15 mouse cellular contexts compared by ENCODE assay signal in genomic region chr15:12008894-12009293, GRCm38 (mm10).
"Had no signal": no experiment of that assay in that cellular context is flagged by ENCODE, and none has a peak within 500 bp of the region (broad histone marks: within the 10 kb centered on the region; RNA-seq: fewer than 3 reads in every experiment).

No protein-coding gene starts in this region.

- H3K4me1 ChIP-seq: liver, embryonic 15.5 days; midbrain, embryonic 12.5 days had no signal

- H3K9ac ChIP-seq: liver, embryonic 15.5 days; lung, embryonic 14.5 days; midbrain, embryonic 12.5 days; neural tube, embryonic 15.5 days had no signal

- H3K27ac ChIP-seq: layer of hippocampus, adult 2 months; left cerebral cortex, adult 2 months; limb, embryonic 10.5 days; liver, embryonic 15.5 days; midbrain, embryonic 12.5 days; neural tube, embryonic 15.5 days had no signal

- H3K9me3 ChIP-seq: limb, embryonic 10.5 days; liver, embryonic 15.5 days; megakaryocyte, embryonic 14.5 days; midbrain, embryonic 12.5 days; neural tube, embryonic 15.5 days had no signal

- H3K36me3 ChIP-seq: limb, embryonic 10.5 days; liver, embryonic 15.5 days; midbrain, embryonic 12.5 days; neural tube, embryonic 15.5 days had no signal

- H3K27me3 ChIP-seq: midbrain, embryonic 12.5 days; neural tube, embryonic 15.5 days had no signal

- H3K4me2 ChIP-seq: liver, embryonic 11.5 days; liver, embryonic 15.5 days; lung, embryonic 14.5 days; midbrain, embryonic 12.5 days; neural tube, embryonic 15.5 days had no signal

- DNase-seq: kidney, adult 18-20 months; kidney, postnatal 10 days; kidney, postnatal 4 days; lung, embryonic 14.5 days; lung, postnatal 10 days; lung, postnatal 4 days; thymus, postnatal 4 days had no signal

- H3K4me3 ChIP-seq: layer of hippocampus, adult 2 months; left cerebral cortex, adult 2 months; limb, embryonic 10.5 days; liver, embryonic 15.5 days; megakaryocyte, embryonic 14.5 days; midbrain, embryonic 12.5 days; neural tube, embryonic 15.5 days had no signal
